In genomic region chr1:125426387-125427045, GRCm38 (mm10) we compare ENCODE assay signal across 25 mouse cellular contexts. TPM values are rescaled to one million over a fixed set of nuclear protein-coding genes. Genes with fewer than 3 reads are reported as not detected.
DNase-seq lines count a peak whose midpoint lies in the region; ATAC-seq and TF ChIP-seq lines count a peak whose summit lies in the region.
"Had no signal": no experiment of that assay in that cellular context is flagged by ENCODE, and none has a peak within 500 bp of the region (broad histone marks: within the 10 kb centered on the region; RNA-seq: fewer than 3 reads in every experiment).

No protein-coding gene starts in this region.

- no peaks in the 10 kb centered on the region for H3K9me3 ChIP-seq in liver, embryonic 11.5 days (ENCODE audit: control insufficient read depth, low read length)
- no peaks in the 10 kb centered on the region for H3K9me3 ChIP-seq in megakaryocyte, embryonic 14.5 days
- no peaks in the 10 kb centered on the region for H3K9me3 ChIP-seq in hindbrain, embryonic 16.5 days (ENCODE audit: control insufficient read depth, low read length)
- H3K9me3 ChIP-seq: embryonic facial prominence, embryonic 15.5 days; forebrain, embryonic 10.5 days; heart, embryonic 13.5 days; midbrain, embryonic 15.5 days had no signal

- no peak overlapping the region for H3K4me3 ChIP-seq in liver, embryonic 11.5 days (ENCODE audit: low read depth, low read length)
- no peak overlapping the region for H3K4me3 ChIP-seq in bone marrow macrophage, adult 2 months (ENCODE audit: insufficient read depth, low read length)
- peak overlapping the region; percentile 67 for H3K4me3 ChIP-seq in megakaryocyte, embryonic 14.5 days (replicated peaks)
- H3K4me3 ChIP-seq in hindbrain, embryonic 16.5 days (ENCODE audit: low read length) = no peak overlapping the region
- H3K4me3 ChIP-seq in layer of hippocampus, adult 2 months = no peak overlapping the region
- H3K4me3 ChIP-seq: embryonic facial prominence, embryonic 15.5 days; forebrain, embryonic 10.5 days; heart, embryonic 13.5 days; midbrain, embryonic 15.5 days; myocyte had no signal

- no peak overlapping the region for H3K4me2 ChIP-seq in liver, embryonic 11.5 days
- H3K4me2 ChIP-seq in hindbrain, embryonic 16.5 days (ENCODE audit: low read length) = no peak overlapping the region
- H3K4me2 ChIP-seq: embryonic facial prominence, embryonic 15.5 days; heart, embryonic 13.5 days; lung, embryonic 14.5 days; midbrain, embryonic 15.5 days had no signal

- H3K36me3 ChIP-seq in liver, embryonic 11.5 days (ENCODE audit: control insufficient read depth, insufficient read depth, low read length) = no peaks in the 10 kb centered on the region
- peaks cover 58% of the 10 kb centered on the region for H3K36me3 ChIP-seq in megakaryocyte, embryonic 14.5 days (replicated peaks; ENCODE audit: low read length)
- H3K36me3 ChIP-seq in hindbrain, embryonic 16.5 days (ENCODE audit: control insufficient read depth, insufficient read depth, low read length) = no peaks in the 10 kb centered on the region
- H3K36me3 ChIP-seq: embryonic facial prominence, embryonic 15.5 days; forebrain, embryonic 10.5 days; heart, embryonic 13.5 days; midbrain, embryonic 15.5 days had no signal

- 75% methylated on average over 2 of the region's 2 CpGs for WGBS in liver, embryonic 11.5 days
- 96% methylated on average over 2 of the region's 2 CpGs for WGBS in hindbrain, embryonic 16.5 days

- no peak overlapping the region for H3K9ac ChIP-seq in liver, embryonic 11.5 days (ENCODE audit: low read depth, low read length)
- H3K9ac ChIP-seq in hindbrain, embryonic 16.5 days (ENCODE audit: low read depth, low read length) = no peak overlapping the region
- H3K9ac ChIP-seq: embryonic facial prominence, embryonic 15.5 days; forebrain, postnatal 0 days; lung, embryonic 14.5 days; midbrain, embryonic 15.5 days had no signal

- no peak for DNase-seq in liver, embryonic 11.5 days (ENCODE audit: low spot score)
- DNase-seq in liver = no peak
- no peak for DNase-seq in adrenal gland, postnatal 36 days
- DNase-seq in layer of hippocampus, adult 2 months (ENCODE audit: low spot score in 2 of 2) = no peak
- DNase-seq: adrenal gland, postnatal 25 days; cerebellum, adult 18-20 months; cerebellum, postnatal 25 days; forebrain, postnatal 0 days; heart, adult 18-20 months; kidney, adult 11 months; kidney, postnatal 14 days; lung, embryonic 14.5 days; lung, postnatal 36 days; retina, postnatal 1 day; thymus, postnatal 25 days had no signal

- TF ChIP-seq POLR2A in bone marrow macrophage, adult 2 months (IDR thresholded peaks at IDR 0.05; ENCODE audit: borderline replicate concordance, low read depth, low read length) = no peak

- H3K4me1 ChIP-seq in liver, embryonic 11.5 days (replicated peaks; ENCODE audit: control insufficient read depth, insufficient read depth, low read length) = peaks cover 26% of the 10 kb centered on the region
- H3K4me1 ChIP-seq in bone marrow macrophage, adult 2 months (ENCODE audit: control insufficient read depth, insufficient read depth, low read length) = peaks cover 43% of the 10 kb centered on the region
- H3K4me1 ChIP-seq in megakaryocyte, embryonic 14.5 days = peaks cover 84% of the 10 kb centered on the region
- 0 out of 2 replicates have a peak, but pooled peaks cover 2% of the 10 kb centered on the region for H3K4me1 ChIP-seq in hindbrain, embryonic 16.5 days (ENCODE audit: control insufficient read depth, insufficient read depth, low read depth, low read length)

- TF ChIP-seq CTCF in bone marrow macrophage, adult 2 months (IDR thresholded peaks at IDR 0.05; ENCODE audit: low read depth, low read length) = no peak
- TF ChIP-seq CTCF in layer of hippocampus, adult 2 months (conservative IDR thresholded peaks at IDR 0.05) = no peak

- no peak overlapping the region for H3K27ac ChIP-seq in liver, embryonic 11.5 days (ENCODE audit: low read depth, low read length)
- peak overlapping the region; percentile 29; the same call in 1 of the 2 replicates for H3K27ac ChIP-seq in bone marrow macrophage, adult 2 months (ENCODE audit: insufficient read depth, low read depth, low read length)
- H3K27ac ChIP-seq in hindbrain, embryonic 16.5 days (ENCODE audit: low read depth, low read length) = no peak overlapping the region
- H3K27ac ChIP-seq in layer of hippocampus, adult 2 months = no peak overlapping the region
- H3K27ac ChIP-seq: embryonic facial prominence, embryonic 15.5 days; forebrain, embryonic 10.5 days; heart, embryonic 13.5 days; hindbrain, postnatal 0 days; midbrain, embryonic 15.5 days had no signal

- H3K27me3 ChIP-seq in liver, embryonic 11.5 days (replicated peaks; ENCODE audit: control insufficient read depth, insufficient read depth, low read length) = no peaks in the 10 kb centered on the region
- no peaks in the 10 kb centered on the region for H3K27me3 ChIP-seq in megakaryocyte, embryonic 14.5 days (replicated peaks)
- H3K27me3 ChIP-seq in hindbrain, embryonic 16.5 days (replicated peaks; ENCODE audit: control insufficient read depth, insufficient read depth, low read length) = no peaks in the 10 kb centered on the region
- H3K27me3 ChIP-seq: embryonic facial prominence, embryonic 15.5 days; heart, embryonic 13.5 days; midbrain, embryonic 15.5 days; Patski had no signal

- ATAC-seq in liver, embryonic 11.5 days (replicated peaks; ENCODE audit: low FRiP score) = 0 out of 2 replicates have a peak, but pooled peaks have one; percentile 52
- ATAC-seq in hindbrain, embryonic 16.5 days = no peak
- ATAC-seq: forebrain, postnatal 0 days; hindbrain, postnatal 0 days; midbrain, embryonic 15.5 days; Patski had no signal

RNA-seq across cellular contexts. Expression of gene Actr3, which starts 9.0 kb away (rescaled TPM):
- polyA plus RNA-seq in liver, embryonic 11.5 days (2014; fragmentation: Nextera tagmentation; extraction: Ambion mirVana) = 245 and 281 TPM in 2 replicates
- 624 and 643 TPM in 2 replicates for polyA plus RNA-seq in bone marrow macrophage, adult 2 months (2012; ENCODE audit: insufficient read depth, insufficient read length, missing spikeins)
- 218 and 269 TPM in 2 replicates for polyA plus RNA-seq in megakaryocyte, embryonic 14.5 days (2012; ENCODE audit: insufficient read depth, low replicate concordance)
- 100 to 1,000 TPM; 143 to 176 TPM for total RNA-seq in adrenal gland, postnatal 36 days (2021)
- 221 and 232 TPM in 2 replicates for polyA plus RNA-seq in hindbrain, embryonic 16.5 days (2015; fragmentation: Nextera tagmentation; extraction: Ambion mirVana)
- total RNA-seq in layer of hippocampus, adult 2 months (2021) = 100 to 1,000 TPM; 352 to 359 TPM
